Mouse (Mus musculus): ENCODE measurements around the gene Tlr7. TPM values are rescaled to one million over a fixed set of nuclear protein-coding genes. Genes with fewer than 3 reads are reported as not detected.
A peak's percentile ranks its signal among the peaks of the same experiment; 100 is the strongest.
"Not testable (repeated sequence)": the region's sequence is repeated elsewhere in the genome, so short reads cannot be mapped to it uniquely, and the experiment has no call there.

Gene Tlr7
- total and polyA plus RNA-seq, 2 experiments, result 0.42 to 1.3 TPM

GRCm38 (mm10) chrX:167323742-167324141 is 6.6 kb downstream of the Tlr7 start:
- no peak for DNase-seq (ENCODE audit: extremely low read depth, low read depth, low spot score)
- Histone ChIP-seq H3K27me3 (ENCODE audit: control insufficient read depth, insufficient read depth, low read length) (no peaks in the 10 kb centered on the region), H3K36me3 (ENCODE audit: control insufficient read depth, insufficient read depth, low read length) (no peaks in the 10 kb centered on the region), H3K9ac (ENCODE audit: low read depth, low read length) (no peak overlapping the region), H3K4me3 (ENCODE audit: insufficient read depth, low read depth, low read length) (no peak overlapping the region), H3K4me1 (ENCODE audit: control insufficient read depth, insufficient read depth, low read length) (no peaks in the 10 kb centered on the region), H3K79me2 (ENCODE audit: control insufficient read depth, insufficient read depth, low read length) (no peaks in the 10 kb centered on the region), H3K27ac (replicated peaks; ENCODE audit: insufficient read depth, low read depth, low read length) (no peak overlapping the region)
- WGBS, result 45% methylated on average over 1 of the region's 1 CpGs
- TF ChIP-seq POLR2A (IDR thresholded peaks at IDR 0.05; ENCODE audit: extremely low read depth, insufficient read depth, low read length) (no peak), CTCF (IDR thresholded peaks at IDR 0.05; ENCODE audit: low read depth, low read length) (no peak)

- no peaks in the 10 kb centered on the region for H3K79me2 ChIP-seq (ENCODE audit: control insufficient read depth, insufficient read depth, low read length)
- H3K27ac ChIP-seq (replicated peaks; ENCODE audit: insufficient read depth, low read depth, low read length), result no peak overlapping the region
- TF ChIP-seq CTCF (IDR thresholded peaks at IDR 0.05; ENCODE audit: low read depth, low read length), result no peak
- TF ChIP-seq POLR2A (IDR thresholded peaks at IDR 0.05; ENCODE audit: extremely low read depth, insufficient read depth, low read length), result no peak
- no peak for DNase-seq (ENCODE audit: extremely low read depth, low read depth, low spot score)
- 80% methylated on average over 4 of the region's 4 CpGs for WGBS
- no peak overlapping the region for H3K9ac ChIP-seq (ENCODE audit: low read depth, low read length)
- H3K4me3 ChIP-seq (ENCODE audit: insufficient read depth, low read depth, low read length), result no peak overlapping the region
- H3K4me1 ChIP-seq (ENCODE audit: control insufficient read depth, insufficient read depth, low read length), result no peaks in the 10 kb centered on the region
- no peaks in the 10 kb centered on the region for H3K36me3 ChIP-seq (ENCODE audit: control insufficient read depth, insufficient read depth, low read length)
- H3K27me3 ChIP-seq (ENCODE audit: control insufficient read depth, insufficient read depth, low read length), result no peaks in the 10 kb centered on the region
These were observed 9.0 kb downstream of the Tlr7 start for GRCm38 (mm10) chrX:167321233-167321806.

- Histone ChIP-seq H3K36me3 (ENCODE audit: control insufficient read depth, insufficient read depth, low read length) (no peaks in the 10 kb centered on the region), H3K9ac (ENCODE audit: low read depth, low read length) (no peak overlapping the region), H3K79me2 (ENCODE audit: control insufficient read depth, insufficient read depth, low read length) (no peaks in the 10 kb centered on the region), H3K27ac (replicated peaks; ENCODE audit: insufficient read depth, low read depth, low read length) (no peak overlapping the region), H3K4me1 (ENCODE audit: control insufficient read depth, insufficient read depth, low read length) (no peaks in the 10 kb centered on the region), H3K27me3 (ENCODE audit: control insufficient read depth, insufficient read depth, low read length) (no peaks in the 10 kb centered on the region), H3K4me3 (ENCODE audit: insufficient read depth, low read depth, low read length) (no peak overlapping the region)
- TF ChIP-seq CTCF (IDR thresholded peaks at IDR 0.05; ENCODE audit: low read depth, low read length) (no peak), POLR2A (IDR thresholded peaks at IDR 0.05; ENCODE audit: extremely low read depth, insufficient read depth, low read length) (no peak)
- DNase-seq (ENCODE audit: extremely low read depth, low read depth, low spot score), result peak; percentile 33
- WGBS, result 72% methylated on average over 4 of the region's 4 CpGs
These were observed 11.4 kb downstream of the Tlr7 start for GRCm38 (mm10) chrX:167318819-167319396.

GRCm38 (mm10) chrX:167315766-167316165 is 14.6 kb downstream of the Tlr7 start:
- DNase-seq (ENCODE audit: extremely low read depth, low read depth, low spot score), result no peak
- TF ChIP-seq CTCF (IDR thresholded peaks at IDR 0.05; ENCODE audit: low read depth, low read length) (no peak), POLR2A (IDR thresholded peaks at IDR 0.05; ENCODE audit: extremely low read depth, insufficient read depth, low read length) (no peak)
- Histone ChIP-seq H3K27ac (replicated peaks; ENCODE audit: insufficient read depth, low read depth, low read length) (no peak overlapping the region), H3K27me3 (ENCODE audit: control insufficient read depth, insufficient read depth, low read length) (no peaks in the 10 kb centered on the region), H3K9ac (ENCODE audit: low read depth, low read length) (no peak overlapping the region), H3K4me3 (ENCODE audit: insufficient read depth, low read depth, low read length) (no peak overlapping the region), H3K36me3 (ENCODE audit: control insufficient read depth, insufficient read depth, low read length) (no peaks in the 10 kb centered on the region), H3K4me1 (ENCODE audit: control insufficient read depth, insufficient read depth, low read length) (no peaks in the 10 kb centered on the region), H3K79me2 (ENCODE audit: control insufficient read depth, insufficient read depth, low read length) (no peaks in the 10 kb centered on the region)
- 57% methylated on average over 5 of the region's 5 CpGs for WGBS

- no peak for DNase-seq (ENCODE audit: extremely low read depth, low read depth, low spot score)
- Histone ChIP-seq H3K27ac (replicated peaks; ENCODE audit: insufficient read depth, low read depth, low read length) (no peak overlapping the region), H3K4me3 (ENCODE audit: insufficient read depth, low read depth, low read length) (no peak overlapping the region), H3K4me1 (ENCODE audit: control insufficient read depth, insufficient read depth, low read length) (no peaks in the 10 kb centered on the region), H3K79me2 (ENCODE audit: control insufficient read depth, insufficient read depth, low read length) (no peaks in the 10 kb centered on the region), H3K36me3 (ENCODE audit: control insufficient read depth, insufficient read depth, low read length) (no peaks in the 10 kb centered on the region), H3K9ac (ENCODE audit: low read depth, low read length) (no peak overlapping the region), H3K27me3 (ENCODE audit: control insufficient read depth, insufficient read depth, low read length) (no peaks in the 10 kb centered on the region)
- TF ChIP-seq CTCF (IDR thresholded peaks at IDR 0.05; ENCODE audit: low read depth, low read length) (no peak), POLR2A (IDR thresholded peaks at IDR 0.05; ENCODE audit: extremely low read depth, insufficient read depth, low read length) (no peak)
- WGBS, result 72% methylated on average over 4 of the region's 4 CpGs
These were observed 15.1 kb downstream of the Tlr7 start for GRCm38 (mm10) chrX:167315093-167315726.

- DNase-seq (ENCODE audit: extremely low read depth, low read depth, low spot score); H3K36me3 ChIP-seq (ENCODE audit: control insufficient read depth, insufficient read depth, low read length); H3K4me1 ChIP-seq (ENCODE audit: control insufficient read depth, insufficient read depth, low read length); H3K79me2 ChIP-seq (ENCODE audit: control insufficient read depth, insufficient read depth, low read length); H3K27ac ChIP-seq (replicated peaks; ENCODE audit: insufficient read depth, low read depth, low read length); H3K27me3 ChIP-seq (ENCODE audit: control insufficient read depth, insufficient read depth, low read length); H3K9ac ChIP-seq (ENCODE audit: low read depth, low read length); H3K4me3 ChIP-seq (ENCODE audit: insufficient read depth, low read depth, low read length): not testable (repeated sequence)
- 80% methylated on average over 1 of the region's 1 CpGs for WGBS
These were observed 28.3 kb downstream of the Tlr7 start for GRCm38 (mm10) chrX:167302061-167302460.
